Mouse (Mus musculus) CH12.LX (cell line): ENCODE measurements around the gene Fbxl17.

Experiments
- CHD2 ChIP-seq: IDR thresholded peaks from 2 replicates; pipeline ENCODE4 v1.6.1; 2011; ENCODE audit warnings: low read length, improper control_type of control experiment
- CTCF ChIP-seq, 2 experiments: IDR thresholded peaks in 1 of 2; conservative IDR thresholded peaks in 1 of 2; 2 replicates each; pipeline ENCODE4 v1.5.1; 2011 to 2012; ENCODE audit warnings: low read depth in 2 of 2, low read length in 2 of 2, improper control_type of control experiment in 1 of 2, inconsistent platforms in 1 of 2, mild to moderate bottlenecking in 1 of 2, moderate library complexity in 1 of 2
- EP300 ChIP-seq: IDR thresholded peaks from 2 replicates; pipeline ENCODE4 v1.6.1; 2011; ENCODE audit warnings: low read length, improper control_type of control experiment
- ETS1 ChIP-seq: conservative IDR thresholded peaks from 2 replicates; pipeline ENCODE4 v1.6.1; 2012; ENCODE audit warnings: low read depth, mild to moderate bottlenecking, inconsistent platforms, low read length, improper control_type of control experiment, moderate library complexity
- IRF4 ChIP-seq: IDR thresholded peaks from 2 replicates; pipeline ENCODE4 v1.6.1; 2014; ENCODE audit warnings: low read depth, mild to moderate bottlenecking, inconsistent platforms, low read length, improper control_type of control experiment
- MAFK ChIP-seq: IDR thresholded peaks from 2 replicates; pipeline ENCODE4 v1.6.1; 2011; ENCODE audit warnings: low read length, improper control_type of control experiment; ENCODE audit not compliant: insufficient replicate concordance
- MAZ ChIP-seq: IDR thresholded peaks from 2 replicates; pipeline ENCODE4 v1.6.1; 2012; ENCODE audit warnings: low read depth, mild to moderate bottlenecking, inconsistent platforms, low read length, improper control_type of control experiment, moderate library complexity
- MEF2A ChIP-seq: IDR thresholded peaks from 2 replicates; pipeline ENCODE4 v1.6.1; 2014; ENCODE audit warnings: low read depth, mild to moderate bottlenecking, inconsistent platforms, low read length, improper control_type of control experiment, borderline replicate concordance
- MYC ChIP-seq: IDR thresholded peaks from 2 replicates; pipeline ENCODE4 v1.6.1; 2011; ENCODE audit warnings: low read depth, mild to moderate bottlenecking, improper control_type of control experiment, low read length
- POLR2A ChIP-seq: IDR thresholded peaks from 2 replicates; pipeline ENCODE4 v1.6.1; 2011; ENCODE audit warnings: low read depth, mild to moderate bottlenecking, improper control_type of control experiment, low read length
- POLR2AphosphoS2 ChIP-seq: IDR thresholded peaks from 2 replicates; pipeline ENCODE4 v1.6.1; 2011; ENCODE audit warnings: low read depth, low read length, improper control_type of control experiment
- SMC3 ChIP-seq: IDR thresholded peaks from 2 replicates; pipeline ENCODE4 v1.6.1; 2011; ENCODE audit warnings: low read depth, low read length, improper control_type of control experiment
- UBTF ChIP-seq: IDR thresholded peaks from 2 replicates; pipeline ENCODE4 v1.6.1; 2012; ENCODE audit warnings: low read depth, mild to moderate bottlenecking, inconsistent platforms, low read length, improper control_type of control experiment, moderate library complexity
- ZMIZ1 ChIP-seq: IDR thresholded peaks from 2 replicates; pipeline ENCODE4 v1.6.1; 2012; ENCODE audit warnings: low read depth, mild to moderate bottlenecking, inconsistent platforms, low read length, improper control_type of control experiment

GRCm38 (mm10) chr17:63166692-63167091, 333.1 kb downstream of the Fbxl17 start:
- TF ChIP-seq CTCF (conservative IDR thresholded peaks at IDR 0.05 in 1 of 2, IDR thresholded peaks at IDR 0.05 in 1 of 2; ENCODE audit: low read depth in 2 of 2, low read length in 2 of 2) (no peak), UBTF (no peak), EP300 (no peak), MAZ (no peak), POLR2AphosphoS2 (no peak), IRF4 (no peak), MAFK (no peak), CHD2 (no peak), SMC3 (no peak), MYC (no peak), MEF2A (no peak), ETS1 (no peak), POLR2A (no peak), ZMIZ1 (no peak)
